Mouse (Mus musculus) spleen, adult 2 months (tissue): Measurements from ENCODE around the gene Slc7a8. TPM values are rescaled to one million over a fixed set of nuclear protein-coding genes. Genes with fewer than 3 reads are reported as not detected.
A peak's percentile ranks its signal among the peaks of the same experiment; 100 is the strongest.

Experiments
- DNase-seq, 2 experiments: peaks; one replicate each; pipeline versions ENCODE4 v3.0.0 to v3.0.0-alpha.2; 2012 to 2021; ENCODE audit warnings: low spot score in 2 of 2, low read depth in 1 of 2
- H3K27ac ChIP-seq: fragments of 200-500 bp; 2 replicates; pipeline ENCODE4 v1.5.1; 2012; ENCODE audit warnings: low read length, inconsistent platforms; ENCODE audit not compliant: insufficient read depth
- H3K27me3 ChIP-seq: fragments of 200-500 bp; 2 replicates; pipeline ENCODE4 v1.6.1; 2012; ENCODE audit warnings: mild to moderate bottlenecking, moderate library complexity, low read length, inconsistent platforms; ENCODE audit not compliant: control insufficient read depth, insufficient read depth
- H3K36me3 ChIP-seq: fragments of 200-500 bp; 2 replicates; pipeline ENCODE4 v1.6.1; 2012; ENCODE audit warnings: mild to moderate bottlenecking, low read length, inconsistent platforms; ENCODE audit not compliant: control insufficient read depth, insufficient read depth
- H3K4me1 ChIP-seq: fragments of 200-500 bp; 2 replicates; pipeline ENCODE4 v1.6.1; 2011; ENCODE audit warnings: inconsistent platforms; ENCODE audit not compliant: control insufficient read depth, insufficient read depth, insufficient read length
- H3K4me3 ChIP-seq: fragments of 200-500 bp; 2 replicates; pipeline ENCODE4 v1.5.1; 2011; ENCODE audit warnings: mild to moderate bottlenecking, inconsistent platforms; ENCODE audit not compliant: insufficient read depth, insufficient read length; ENCODE audit errors: extremely low read depth
- CTCF ChIP-seq: fragments of 200-500 bp; IDR thresholded peaks from 2 replicates; pipeline ENCODE4 v1.5.1; 2011; ENCODE audit warnings: mild to moderate bottlenecking, inconsistent platforms; ENCODE audit not compliant: insufficient read depth, insufficient read length, insufficient replicate concordance; ENCODE audit errors: extremely low read depth
- POLR2A ChIP-seq: fragments of 200-500 bp; IDR thresholded peaks from 2 replicates; pipeline ENCODE4 v1.6.1; 2011; ENCODE audit warnings: low read depth, low read length, inconsistent platforms
- WGBS: fragments of 180-500 bp; shearing (Covaris S2); methylation state at CpG from one replicate; pipeline ENCODE4 v1.1.7; 2018; 5-methylcytosine and 5-hydroxymethylcytosine counted together
- polyA plus RNA-seq: library from polyadenylated mRNA; depleted of rRNA; stranded (reverse); fragments of >200 nt; gene quantifications from 2 replicates; pipeline ENCODE4 v1.2.3, GENCODE M21; 2012

The Slc7a8 gene
- polyA plus RNA-seq, 1 experiment, result 13.3 TPM

DNA sequence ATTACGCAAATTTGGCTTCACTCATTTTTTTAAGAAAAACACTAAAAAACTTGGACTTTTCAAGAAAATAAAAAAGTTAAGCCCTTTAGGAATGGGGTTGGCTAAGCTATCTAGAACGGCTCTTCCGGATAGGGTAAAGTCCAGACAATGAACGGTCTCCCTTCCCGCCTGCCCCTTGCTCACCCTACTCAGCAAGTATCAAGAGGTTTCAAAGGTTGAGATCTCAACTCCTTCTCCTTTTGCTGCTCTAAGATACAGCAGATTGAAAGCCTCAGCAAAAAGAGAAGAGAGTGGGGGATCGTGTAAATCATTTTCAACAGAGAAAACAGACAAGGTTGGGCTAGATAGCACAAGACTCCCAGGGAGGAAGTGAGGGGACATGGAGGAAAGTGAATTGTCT, 1.2 kb upstream of the Slc7a8 start:
- TF ChIP-seq CTCF, result no peak
- no peak for TF ChIP-seq POLR2A
- Histone ChIP-seq H3K27me3 (peaks cover 8% of the 10 kb centered on the region; the same call in 1 of the 2 replicates), H3K4me1 (no peaks in the 10 kb centered on the region), H3K36me3 (no peaks in the 10 kb centered on the region), H3K4me3 (no peak overlapping the region), H3K27ac (no peak overlapping the region)
- 84% methylated on average over 6 of the region's 6 CpGs for WGBS
- no peak for DNase-seq

DNA sequence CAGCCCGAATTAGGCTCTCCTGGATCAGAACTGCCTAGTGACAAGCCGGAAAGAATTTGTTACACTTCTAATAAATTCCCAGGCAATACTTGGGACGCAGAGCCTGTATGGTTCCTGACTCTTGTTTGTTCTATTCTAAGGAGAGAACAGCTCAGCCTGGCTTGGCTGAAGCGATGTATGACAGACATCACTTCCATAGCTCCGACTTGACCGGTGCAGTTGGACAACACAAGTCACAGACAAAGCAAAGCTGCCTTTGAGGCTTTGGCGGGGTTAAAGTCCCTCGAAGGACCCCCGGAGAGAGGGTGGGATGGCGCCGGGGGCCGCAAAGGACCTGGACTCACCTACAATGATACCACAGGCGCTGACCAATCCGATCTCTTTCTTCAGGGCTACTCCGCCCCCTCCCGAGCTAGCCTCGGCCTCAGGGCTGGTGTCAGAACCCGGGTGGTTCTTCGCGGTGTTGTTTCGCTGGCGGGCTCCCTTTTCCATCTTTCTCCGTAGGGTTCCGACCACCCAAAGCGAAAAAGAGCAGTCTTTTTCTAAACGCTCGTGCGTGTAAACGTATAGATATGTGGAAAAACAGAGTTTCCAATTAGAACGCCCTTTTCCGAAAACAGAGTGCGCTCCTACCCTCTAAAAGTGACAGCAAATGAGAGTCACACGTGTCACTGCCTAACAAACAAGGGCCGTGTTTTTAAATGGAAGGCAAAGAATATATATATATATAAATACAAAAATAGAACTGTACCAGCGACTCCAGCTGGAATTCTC, 723 bp downstream of the Slc7a8 start:
- no peak for DNase-seq
- Histone ChIP-seq H3K27ac (no peak overlapping the region), H3K4me3 (peak overlapping the region; percentile 55), H3K4me1 (no peaks in the 10 kb centered on the region), H3K36me3 (no peaks in the 10 kb centered on the region), H3K27me3 (peaks cover 8% of the 10 kb centered on the region; the same call in 1 of the 2 replicates)
- 9% methylated on average over 35 of the region's 35 CpGs for WGBS
- TF ChIP-seq POLR2A (no peak), CTCF (no peak)

DNA sequence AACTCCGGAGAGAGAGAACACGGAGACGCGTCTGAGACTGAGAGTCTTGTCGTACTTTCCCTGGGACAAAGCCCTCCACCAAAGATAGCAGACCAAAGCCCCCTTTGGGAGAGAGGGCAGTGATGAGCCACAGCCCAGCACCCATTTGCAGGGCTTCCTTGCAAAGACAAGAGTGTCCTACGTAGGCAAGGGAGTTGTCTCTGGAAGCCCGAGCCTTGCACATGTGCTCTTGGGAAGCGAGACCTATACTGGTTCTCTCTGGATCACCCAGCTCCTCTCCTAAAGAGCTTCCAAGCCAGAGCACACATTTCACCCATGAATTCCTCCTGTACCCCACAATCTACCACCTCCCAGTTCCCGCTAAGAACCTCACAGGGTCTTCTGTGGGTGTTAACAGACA, 1.7 kb downstream of the Slc7a8 start:
- Histone ChIP-seq H3K27me3 (peaks cover 8% of the 10 kb centered on the region; the same call in 1 of the 2 replicates), H3K4me1 (no peaks in the 10 kb centered on the region)
- WGBS, result 94% methylated on average over 9 of the region's 9 CpGs

DNA sequence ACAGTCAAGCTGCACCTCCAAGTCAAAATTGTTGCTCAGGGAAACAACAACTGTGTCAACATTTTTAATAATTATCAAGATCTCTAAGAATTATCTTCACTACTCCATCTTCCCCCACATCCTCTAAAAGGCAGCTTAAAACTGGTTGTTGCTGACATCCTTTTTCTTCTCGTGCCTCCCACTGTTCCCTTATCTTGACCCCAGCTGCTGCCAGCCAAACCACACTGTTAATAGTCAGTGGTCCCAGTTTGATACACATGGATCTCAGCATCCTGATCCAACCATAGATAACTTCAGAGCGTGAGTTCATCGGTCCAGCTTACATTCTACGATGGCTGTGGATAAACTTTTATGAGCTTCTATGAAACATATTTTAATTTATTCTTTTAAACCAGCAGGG, 3.9 kb downstream of the Slc7a8 start:
- H3K4me1 ChIP-seq, result no peaks in the 10 kb centered on the region
- H3K36me3 ChIP-seq, result no peaks in the 10 kb centered on the region
- DNase-seq, result no peak
- TF ChIP-seq POLR2A (no peak), CTCF (no peak)
- H3K4me3 ChIP-seq, result no peak overlapping the region
- no peak overlapping the region for H3K27ac ChIP-seq
- H3K27me3 ChIP-seq, result peaks cover 8% of the 10 kb centered on the region; the same call in 1 of the 2 replicates
- 38% methylated on average over 4 of the region's 4 CpGs for WGBS

More for the DNA sequence above, 1.7 kb downstream of the Slc7a8 start:
- Histone ChIP-seq H3K4me3 (no peak overlapping the region), H3K27ac (no peak overlapping the region), H3K36me3 (no peaks in the 10 kb centered on the region)
- TF ChIP-seq CTCF, result no peak
- TF ChIP-seq POLR2A, result no peak
- no peak for DNase-seq

DNA sequence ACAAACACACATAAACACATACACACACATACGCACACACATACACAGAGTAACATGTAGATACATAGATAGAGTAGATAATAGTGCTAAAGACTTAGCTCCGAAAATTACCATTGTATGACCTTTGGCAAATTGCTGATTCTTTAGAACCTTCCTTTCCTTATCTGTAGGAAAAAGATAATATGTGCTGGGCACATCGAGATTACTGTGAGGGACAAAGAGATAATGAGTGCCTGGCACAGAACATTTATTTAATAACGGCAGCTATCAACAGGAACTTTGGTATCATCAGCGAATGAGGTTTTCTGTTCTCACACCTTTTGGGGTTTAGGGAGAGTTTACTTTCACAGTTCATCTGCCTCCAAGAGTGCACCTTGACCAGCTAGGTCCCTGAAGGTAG, 5.0 kb downstream of the Slc7a8 start:
- DNase-seq, result no peak
- H3K4me1 ChIP-seq, result no peaks in the 10 kb centered on the region
- H3K27me3 ChIP-seq, result peaks cover 7% of the 10 kb centered on the region; the same call in 1 of the 2 replicates
- WGBS, result 87% methylated on average over 5 of the region's 5 CpGs
- H3K4me3 ChIP-seq, result no peak overlapping the region
- H3K27ac ChIP-seq, result no peak overlapping the region
- H3K36me3 ChIP-seq, result no peaks in the 10 kb centered on the region
- no peak for TF ChIP-seq CTCF
- TF ChIP-seq POLR2A, result no peak

DNA sequence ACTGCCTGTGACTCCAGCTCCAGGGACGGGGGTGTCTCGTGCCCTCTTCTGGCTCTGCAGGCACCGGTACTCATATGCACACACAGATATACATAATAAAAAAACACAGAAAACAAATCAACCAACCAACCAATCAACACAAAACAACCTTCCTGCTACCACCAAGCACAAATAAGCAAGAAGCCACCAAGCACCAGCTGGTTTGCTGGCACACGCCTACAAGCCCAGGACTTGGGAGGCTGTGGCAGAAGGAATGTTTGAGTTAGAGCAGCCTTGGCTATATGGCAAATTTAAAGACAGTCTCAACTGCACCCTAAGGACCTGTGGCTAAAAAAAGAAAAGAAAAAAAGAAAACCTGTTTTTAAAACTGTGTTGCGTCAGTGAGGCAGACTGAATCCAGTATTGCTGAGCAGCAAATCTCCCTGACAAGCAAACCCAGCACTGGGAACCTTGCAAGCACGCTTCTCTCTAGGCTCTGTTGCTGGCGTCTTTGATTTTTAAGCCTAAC, 6.2 kb downstream of the Slc7a8 start:
- Histone ChIP-seq H3K27me3 (no peaks in the 10 kb centered on the region), H3K27ac (no peak overlapping the region), H3K36me3 (no peaks in the 10 kb centered on the region), H3K4me3 (no peak overlapping the region), H3K4me1 (no peaks in the 10 kb centered on the region)
- 92% methylated on average over 7 of the region's 7 CpGs for WGBS
- no peak for TF ChIP-seq POLR2A
- no peak for TF ChIP-seq CTCF
- DNase-seq, result no peak

DNA sequence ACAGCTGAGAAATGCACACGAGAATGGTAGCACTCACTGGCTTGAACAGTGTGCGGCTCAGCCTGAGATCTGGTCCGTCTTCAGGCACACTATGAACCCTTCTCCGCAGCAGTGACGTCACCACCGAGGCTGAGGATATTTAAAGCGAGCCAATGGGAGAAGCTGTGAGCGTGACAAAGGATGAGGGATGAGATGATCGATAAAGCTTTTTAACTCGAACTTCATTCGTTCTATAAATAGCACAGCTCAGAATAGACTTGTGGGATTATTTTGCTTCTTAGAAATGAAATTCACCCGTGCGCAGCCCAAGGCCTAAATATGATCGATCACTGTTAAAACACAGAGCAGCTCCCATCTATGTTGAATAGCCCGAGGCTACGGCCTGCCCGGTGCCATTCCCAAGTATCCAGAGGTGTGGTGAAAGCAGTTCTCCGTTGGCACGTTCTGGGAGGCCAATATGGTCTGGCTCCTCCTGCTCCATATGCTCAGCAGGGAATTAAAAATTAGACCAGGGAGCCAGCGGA, 9.4 kb downstream of the Slc7a8 start:
- Histone ChIP-seq H3K27ac (no peak overlapping the region), H3K27me3 (no peaks in the 10 kb centered on the region), H3K36me3 (no peaks in the 10 kb centered on the region), H3K4me3 (no peak overlapping the region), H3K4me1 (no peaks in the 10 kb centered on the region)
- DNase-seq, result no peak
- TF ChIP-seq POLR2A (no peak), CTCF (no peak)
- WGBS, result 87% methylated on average over 20 of the region's 20 CpGs
